Mouse (Mus musculus) ZHBTc4 (cell line): ENCODE data around the gene Zfp683.

ENCODE experiments used
- DNase-seq: peaks from one replicate; pipeline ENCODE4 v3.0.0-alpha.2; 2011; ENCODE audit warnings: low read depth, low spot score

Gene Zfp683

GRCm38 (mm10) chr4:134053538-134053937 is at the start of gene Zfp683:
Gene Zfp683 (plus strand): TSS chr4:134053838.
- DNase-seq: no peak

GRCm38 (mm10) chr4:134005581-134006358 is 47.9 kb upstream of the Zfp683 start:
- DNase-seq: no peak

- DNase-seq: no peak
Observed at GRCm38 (mm10) chr4:134006845-134007244, 46.8 kb upstream of the Zfp683 start.

- no peak for DNase-seq
Observed at GRCm38 (mm10) chr4:134009709-134010108, 43.9 kb upstream of the Zfp683 start.

- DNase-seq: peak; percentile 62
Observed at GRCm38 (mm10) chr4:134011450-134012414, 41.9 kb upstream of the Zfp683 start.

- DNase-seq: peak; percentile 72
Observed at GRCm38 (mm10) chr4:134012858-134013528, 40.6 kb upstream of the Zfp683 start.

GRCm38 (mm10) chr4:134016208-134016607 is 37.4 kb upstream of the Zfp683 start:
- peak; percentile 31 for DNase-seq

GRCm38 (mm10) chr4:134016767-134017166 is 36.9 kb upstream of the Zfp683 start:
- DNase-seq: peak; percentile 84

GRCm38 (mm10) chr4:134017201-134017865 is 36.3 kb upstream of the Zfp683 start:
- DNase-seq: peak; percentile 47

- DNase-seq: peak; percentile 56
Observed at GRCm38 (mm10) chr4:134018038-134018778, 35.4 kb upstream of the Zfp683 start.

- DNase-seq: peak; percentile 88
Observed at GRCm38 (mm10) chr4:134018779-134019145, 34.9 kb upstream of the Zfp683 start, which contains the start of gene Lin28a. Gene Lin28a (minus strand): TSS chr4:134018841.

- peak; percentile 57 for DNase-seq
Observed at GRCm38 (mm10) chr4:134019210-134019609, 34.4 kb upstream of the Zfp683 start.

- no peak for DNase-seq
Observed at GRCm38 (mm10) chr4:134019641-134020351, 33.8 kb upstream of the Zfp683 start.

GRCm38 (mm10) chr4:134020621-134021020 is 33.0 kb upstream of the Zfp683 start:
- DNase-seq: peak; percentile 66

- DNase-seq: no peak
Observed at GRCm38 (mm10) chr4:134025802-134026201, 27.8 kb upstream of the Zfp683 start.

GRCm38 (mm10) chr4:134035953-134036352 is 17.7 kb upstream of the Zfp683 start:
- DNase-seq: peak; percentile 85

GRCm38 (mm10) chr4:134041317-134042123 is 12.1 kb upstream of the Zfp683 start:
- peak; percentile 35 for DNase-seq

- DNase-seq: no peak
Observed at GRCm38 (mm10) chr4:134043041-134043440, 10.6 kb upstream of the Zfp683 start.

- DNase-seq: no peak
Observed at GRCm38 (mm10) chr4:134047648-134048047, 6.0 kb upstream of the Zfp683 start.
